ENCODE assay signal across 22 mouse cellular contexts in genomic region chr1:153227916-153228315, GRCm38 (mm10).
"Had no signal": no experiment of that assay in that cellular context is flagged by ENCODE, and none has a peak within 500 bp of the region (broad histone marks: within the 10 kb centered on the region; RNA-seq: fewer than 3 reads in every experiment).

No protein-coding gene starts in this region.

- H3K4me2 ChIP-seq: intestine, embryonic 15.5 days; limb, embryonic 13.5 days; liver, embryonic 12.5 days; liver, embryonic 15.5 days; midbrain, embryonic 15.5 days; neural tube, embryonic 12.5 days; neural tube, embryonic 15.5 days had no signal

- H3K27me3 ChIP-seq: intestine, embryonic 15.5 days; limb, embryonic 13.5 days; liver, embryonic 12.5 days; liver, embryonic 15.5 days; megakaryocyte, embryonic 14.5 days; midbrain, embryonic 15.5 days; neural tube, embryonic 12.5 days; neural tube, embryonic 15.5 days had no signal

- H3K9ac ChIP-seq: intestine, embryonic 15.5 days; limb, embryonic 13.5 days; liver, embryonic 12.5 days; liver, embryonic 15.5 days; midbrain, embryonic 15.5 days; neural tube, embryonic 12.5 days; neural tube, embryonic 15.5 days had no signal

- ATAC-seq: intestine, embryonic 15.5 days; liver, embryonic 12.5 days; midbrain, embryonic 15.5 days had no signal

- H3K9me3 ChIP-seq: intestine, embryonic 15.5 days; limb, embryonic 13.5 days; liver, embryonic 12.5 days; liver, embryonic 15.5 days; megakaryocyte, embryonic 14.5 days; midbrain, embryonic 10.5 days; midbrain, embryonic 15.5 days; neural tube, embryonic 12.5 days; neural tube, embryonic 15.5 days had no signal

- H3K4me3 ChIP-seq: intestine, embryonic 15.5 days; limb, embryonic 13.5 days; liver, embryonic 12.5 days; liver, embryonic 15.5 days; megakaryocyte, embryonic 14.5 days; midbrain, embryonic 10.5 days; midbrain, embryonic 15.5 days; neural tube, embryonic 12.5 days; neural tube, embryonic 15.5 days had no signal

- H3K4me1 ChIP-seq: intestine, embryonic 15.5 days; limb, embryonic 13.5 days; liver, embryonic 12.5 days; liver, embryonic 15.5 days; megakaryocyte, embryonic 14.5 days; midbrain, embryonic 10.5 days; midbrain, embryonic 15.5 days; neural tube, embryonic 12.5 days; neural tube, embryonic 15.5 days had no signal

- DNase-seq: kidney, adult 11 months; kidney, adult 9 months; kidney, postnatal 14 days; kidney, postnatal 4 days; left cerebral cortex, postnatal 4 days; liver; right cerebral cortex, adult 18-20 months; right cerebral cortex, postnatal 14 days; right cerebral cortex, postnatal 4 days; thymus, adult 2 months; thymus, postnatal 14 days; thymus, postnatal 4 days had no signal

- H3K27ac ChIP-seq: intestine, embryonic 15.5 days; limb, embryonic 13.5 days; liver, embryonic 12.5 days; liver, embryonic 15.5 days; midbrain, embryonic 10.5 days; midbrain, embryonic 15.5 days; neural tube, embryonic 12.5 days; neural tube, embryonic 15.5 days; stomach, postnatal 0 days had no signal
